Comparison of ENCODE assay signal across 8 mouse cellular contexts in genomic region chr2:13010460-13011341, GRCm38 (mm10). TPM values are rescaled to one million over a fixed set of nuclear protein-coding genes. Genes with fewer than 3 reads are reported as not detected.
DNase-seq lines count a peak whose midpoint lies in the region; ATAC-seq lines count a peak whose summit lies in the region.

No protein-coding gene starts in this region.

- intact Hi-C loops in left cerebral cortex, postnatal 25 days (cut with DNase I): loop anchor here (1.0 to 5.0 kb wide), 6 partner anchors 50 to 301 kb away; no protein-coding TSS in a partner anchor

- no peak overlapping the region for H3K27ac ChIP-seq in midbrain, embryonic 12.5 days (replicated peaks)

- H3K4me3 ChIP-seq in midbrain, embryonic 12.5 days: peak overlapping the region; percentile 56

- H3K9me3 ChIP-seq in midbrain, embryonic 12.5 days: no peaks in the 10 kb centered on the region

- WGBS in midbrain, embryonic 12.5 days: under 1% methylated on average over 70 of the region's 75 CpGs

- peaks cover 19% of the 10 kb centered on the region for H3K4me1 ChIP-seq in midbrain, embryonic 12.5 days

- H3K27me3 ChIP-seq in midbrain, embryonic 12.5 days: peaks cover 50% of the 10 kb centered on the region

- peak; percentile 28 to 72 for DNase-seq in adrenal gland, adult (ENCODE audit: inconsistent age in 2 of 2, low spot score in 1 of 2)
- DNase-seq in adrenal gland, postnatal 4 days (ENCODE audit: low spot score in 2 of 2): no peak
- DNase-seq in cerebellum, postnatal 36 days: peak; percentile 13 to 25
- DNase-seq in gastrocnemius, postnatal 10 days: peak; percentile 59
- DNase-seq in left cerebral cortex, postnatal 25 days (ENCODE audit: low spot score in 2 of 2): peak; percentile 35 to 50
- DNase-seq in testis, postnatal 10 days (ENCODE audit: low spot score): peak; percentile 64

- ATAC-seq in inflammation-experienced regulatory T-cells, adult 6 months: peak; percentile 17
- peak; percentile 75 for ATAC-seq in midbrain, embryonic 12.5 days (ENCODE audit: low FRiP score, low read depth)

- no peaks in the 10 kb centered on the region for H3K36me3 ChIP-seq in midbrain, embryonic 12.5 days

- peak overlapping the region; percentile 99 for H3K4me2 ChIP-seq in midbrain, embryonic 12.5 days (replicated peaks)

- H3K9ac ChIP-seq in midbrain, embryonic 12.5 days (replicated peaks): peak overlapping the region; percentile 44

RNA-seq across cellular contexts. Expression of gene C1ql3, which starts 0.9 kb away (rescaled TPM):
- total RNA-seq in adrenal gland, postnatal 4 days (2021): under 1 TPM; 0.76 to 0.93 TPM
- total RNA-seq in gastrocnemius, postnatal 10 days (2021): 1 to 10 TPM; 2.4 to 3.0 TPM
- not detected for polyA plus RNA-seq in inflammation-experienced regulatory T-cells, adult 6 months (2017; shearing (Covaris generic))
- total RNA-seq in left cerebral cortex, postnatal 25 days (2021): 100 to 1,000 TPM; 104 to 117 TPM
- polyA plus RNA-seq in midbrain, embryonic 12.5 days (2016; fragmentation: Nextera tagmentation; extraction: Ambion mirVana): 0.75 and 1.1 TPM in 2 replicates

Comparison
In these comparisons a context has a peak if more than half of its experiments do, and no peak if none do; other contexts are left out.
1. DNase-seq: peak in adrenal gland, adult (2 of 2), cerebellum, postnatal 36 days (2 of 2), gastrocnemius, postnatal 10 days (single experiment), left cerebral cortex, postnatal 25 days (2 of 2) and testis, postnatal 10 days (single experiment); none in adrenal gland, postnatal 4 days (0 of 2).
2. RNA of gene C1ql3, which starts 0.9 kb away (total RNA-seq): 104 to 117 TPM in left cerebral cortex, postnatal 25 days; 2.4 to 3.0 TPM in gastrocnemius, postnatal 10 days and 0.76 to 0.93 TPM in adrenal gland, postnatal 4 days; every median in the first group is over 10 times any median in the second.